Mouse (Mus musculus) bone marrow macrophage, adult 2 months (primary cell): Measurements from ENCODE around the gene Nccrp1.

Source experiments
- CTCF ChIP-seq: IDR thresholded peaks from 2 replicates; pipeline ENCODE4 v1.5.1; 2012; ENCODE audit warnings: low read depth, mild to moderate bottlenecking, low read length, moderate library complexity
- POLR2A ChIP-seq: IDR thresholded peaks from 2 replicates; pipeline ENCODE4 v1.6.1; 2012; ENCODE audit warnings: mild to moderate bottlenecking, low read depth, low read length, borderline replicate concordance

- TF ChIP-seq CTCF = no peak
- no peak for TF ChIP-seq POLR2A
Observed at GRCm38 (mm10) chr7:28582841-28583240, 35.8 kb upstream of the Nccrp1 start.
